ENCODE assay signal across 8 mouse cellular contexts in the genomic region with DNA sequence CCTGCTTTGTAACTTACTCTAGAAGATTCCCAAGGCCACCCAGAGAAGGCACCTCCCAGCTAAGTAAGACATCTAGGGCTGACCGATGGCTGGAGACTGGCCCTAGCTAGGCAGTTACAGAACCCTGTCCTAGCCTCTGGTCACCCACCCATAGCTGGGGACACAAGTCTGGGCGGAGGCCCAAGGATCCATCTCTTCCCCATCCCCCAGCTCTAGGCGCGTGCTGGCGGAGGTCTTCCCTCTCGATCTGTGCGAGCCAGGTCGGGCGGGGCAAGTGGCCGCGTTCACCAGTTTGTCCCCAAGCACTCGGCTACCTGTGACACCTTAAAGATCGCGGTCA. TPM values are rescaled to one million over a fixed set of nuclear protein-coding genes. Genes with fewer than 3 reads are reported as not detected.
DNase-seq lines count a peak whose midpoint lies in the region; ATAC-seq lines count a peak whose summit lies in the region.

No protein-coding gene starts in this region.

- WGBS in embryonic facial prominence, embryonic 10.5 days = 3% methylated on average over 14 of the region's 14 CpGs
- WGBS in liver, embryonic 13.5 days (ENCODE audit: insufficient replicate concordance) = 3% methylated on average over 14 of the region's 14 CpGs
- 3% methylated on average over 14 of the region's 14 CpGs for WGBS in stomach, embryonic 16.5 days

- DNase-seq in left cerebral cortex, postnatal 4 days = peak; percentile 63
- DNase-seq in left cerebral cortex, postnatal 25 days (ENCODE audit: low spot score in 2 of 2) = no peak
- no peak for DNase-seq in embryonic facial prominence, embryonic 10.5 days (ENCODE audit: low spot score)
- DNase-seq in heart, postnatal 10 days = peak; percentile 32 to 37
- no peak for DNase-seq in liver, embryonic 13.5 days
- DNase-seq in layer of hippocampus, adult 11-12 months (ENCODE audit: low spot score) = no peak
- DNase-seq in thymus, postnatal 4 days = no peak

- H3K4me2 ChIP-seq in liver, embryonic 13.5 days = peak overlapping the region; percentile 72
- peak overlapping the region; percentile 53 for H3K4me2 ChIP-seq in stomach, embryonic 16.5 days (ENCODE audit: low read depth, low read length)

- peak overlapping the region; percentile 81 for H3K27ac ChIP-seq in embryonic facial prominence, embryonic 10.5 days (replicated peaks)
- H3K27ac ChIP-seq in liver, embryonic 13.5 days = peak overlapping the region; percentile 53; the same call in 1 of the 2 replicates
- no peak overlapping the region for H3K27ac ChIP-seq in stomach, embryonic 16.5 days (ENCODE audit: low read length)

- intact Hi-C loops in left cerebral cortex, postnatal 4 days (cut with DNase I) = no loop called here
- intact Hi-C loops in left cerebral cortex, postnatal 25 days (cut with DNase I) = no loop called here
- intact Hi-C loops in heart, postnatal 10 days (cut with DNase I) = no loop called here

- H3K9ac ChIP-seq in liver, embryonic 13.5 days = peak overlapping the region; percentile 65
- peak overlapping the region; percentile 71 for H3K9ac ChIP-seq in stomach, embryonic 16.5 days (ENCODE audit: low read length)

- H3K4me3 ChIP-seq in embryonic facial prominence, embryonic 10.5 days = peak overlapping the region; percentile 77
- peak overlapping the region; percentile 60 for H3K4me3 ChIP-seq in liver, embryonic 13.5 days (replicated peaks)
- H3K4me3 ChIP-seq in stomach, embryonic 16.5 days (replicated peaks; ENCODE audit: low read length) = peak overlapping the region; percentile 46

- H3K4me1 ChIP-seq in embryonic facial prominence, embryonic 10.5 days = peaks cover 23% of the 10 kb centered on the region
- H3K4me1 ChIP-seq in liver, embryonic 13.5 days (replicated peaks) = peaks cover 17% of the 10 kb centered on the region
- 0 out of 2 replicates have a peak, but pooled peaks cover 5% of the 10 kb centered on the region for H3K4me1 ChIP-seq in stomach, embryonic 16.5 days (ENCODE audit: control insufficient read depth, insufficient read depth, low read length)

- H3K36me3 ChIP-seq in embryonic facial prominence, embryonic 10.5 days (replicated peaks) = no peaks in the 10 kb centered on the region
- no peaks in the 10 kb centered on the region for H3K36me3 ChIP-seq in liver, embryonic 13.5 days
- H3K36me3 ChIP-seq in stomach, embryonic 16.5 days (ENCODE audit: control insufficient read depth, insufficient read depth, low read length) = no peaks in the 10 kb centered on the region

- peaks cover 25% of the 10 kb centered on the region for H3K27me3 ChIP-seq in embryonic facial prominence, embryonic 10.5 days (replicated peaks; ENCODE audit: low read depth, poor library complexity, severe bottlenecking)
- H3K27me3 ChIP-seq in liver, embryonic 13.5 days = peaks cover 28% of the 10 kb centered on the region
- H3K27me3 ChIP-seq in stomach, embryonic 16.5 days (ENCODE audit: control insufficient read depth, insufficient read depth, low read length) = no peaks in the 10 kb centered on the region

- H3K9me3 ChIP-seq in embryonic facial prominence, embryonic 10.5 days = no peaks in the 10 kb centered on the region
- H3K9me3 ChIP-seq in liver, embryonic 13.5 days (replicated peaks) = no peaks in the 10 kb centered on the region
- no peaks in the 10 kb centered on the region for H3K9me3 ChIP-seq in stomach, embryonic 16.5 days (replicated peaks; ENCODE audit: control insufficient read depth, low read length)

- ATAC-seq in liver, embryonic 13.5 days (ENCODE audit: low read depth) = 0 out of 2 replicates have a peak, but pooled peaks have one; percentile 8
- peak; percentile 15; the same call in 1 of the 2 replicates for ATAC-seq in stomach, embryonic 16.5 days (ENCODE audit: insufficient read depth, low FRiP score)

RNA-seq across cellular contexts. Expression of gene Lrrc3, which starts 0.5 kb away (rescaled TPM):
- 10 to 100 TPM; 38.5 to 39.1 TPM for total RNA-seq in left cerebral cortex, postnatal 4 days (2021)
- total RNA-seq in left cerebral cortex, postnatal 25 days (2021) = 10 to 100 TPM; 13.2 to 13.6 TPM
- 2.2 and 2.3 TPM in 2 replicates for polyA plus RNA-seq in embryonic facial prominence, embryonic 10.5 days (2016; fragmentation: Nextera tagmentation; extraction: Ambion mirVana)
- total RNA-seq in heart, postnatal 10 days (2021) = 1 to 10 TPM; 1.3 to 1.9 TPM
- polyA plus RNA-seq in liver, embryonic 13.5 days (2015; fragmentation: Nextera tagmentation; extraction: Ambion mirVana) = 8.6 and 10.1 TPM in 2 replicates
- polyA plus RNA-seq in stomach, embryonic 16.5 days (2015; fragmentation: Nextera tagmentation; extraction: Ambion mirVana) = 5.8 and 6.7 TPM in 2 replicates

RNA-seq across cellular contexts. Expression of gene Gm3285, which starts 40.1 kb away (rescaled TPM):
- not detected for total RNA-seq in left cerebral cortex, postnatal 4 days (2021)
- not detected for total RNA-seq in left cerebral cortex, postnatal 25 days (2021)
- polyA plus RNA-seq in embryonic facial prominence, embryonic 10.5 days (2016; fragmentation: Nextera tagmentation; extraction: Ambion mirVana) = not detected in 2 replicates
- not detected for total RNA-seq in heart, postnatal 10 days (2021)
- not detected in 2 replicates for polyA plus RNA-seq in liver, embryonic 13.5 days (2015; fragmentation: Nextera tagmentation; extraction: Ambion mirVana)
- polyA plus RNA-seq in stomach, embryonic 16.5 days (2015; fragmentation: Nextera tagmentation; extraction: Ambion mirVana) = not detected in 2 replicates

RNA-seq across cellular contexts. Expression of gene Gm10318, which starts 49.2 kb away (rescaled TPM):
- not detected for total RNA-seq in left cerebral cortex, postnatal 4 days (2021)
- total RNA-seq in left cerebral cortex, postnatal 25 days (2021) = not detected
- not detected in 2 replicates for polyA plus RNA-seq in embryonic facial prominence, embryonic 10.5 days (2016; fragmentation: Nextera tagmentation; extraction: Ambion mirVana)
- not detected for total RNA-seq in heart, postnatal 10 days (2021)
- not detected in 2 replicates for polyA plus RNA-seq in liver, embryonic 13.5 days (2015; fragmentation: Nextera tagmentation; extraction: Ambion mirVana)
- polyA plus RNA-seq in stomach, embryonic 16.5 days (2015; fragmentation: Nextera tagmentation; extraction: Ambion mirVana) = not detected in 2 replicates

RNA-seq across cellular contexts. Expression of gene Gm36176, which starts 55.2 kb away (rescaled TPM):
- total RNA-seq in left cerebral cortex, postnatal 4 days (2021) = not detected
- not detected for total RNA-seq in left cerebral cortex, postnatal 25 days (2021)
- not detected in 2 replicates for polyA plus RNA-seq in embryonic facial prominence, embryonic 10.5 days (2016; fragmentation: Nextera tagmentation; extraction: Ambion mirVana)
- total RNA-seq in heart, postnatal 10 days (2021) = not detected
- polyA plus RNA-seq in liver, embryonic 13.5 days (2015; fragmentation: Nextera tagmentation; extraction: Ambion mirVana) = not detected in 2 replicates
- polyA plus RNA-seq in stomach, embryonic 16.5 days (2015; fragmentation: Nextera tagmentation; extraction: Ambion mirVana) = not detected in 2 replicates

Comparison
In these comparisons a context has a peak if more than half of its experiments do, and no peak if none do; other contexts are left out.
1. DNase-seq: peak in left cerebral cortex, postnatal 4 days (single experiment) and heart, postnatal 10 days (2 of 2); none in left cerebral cortex, postnatal 25 days (0 of 2), embryonic facial prominence, embryonic 10.5 days (single experiment), liver, embryonic 13.5 days (single experiment), layer of hippocampus, adult 11-12 months (single experiment) and thymus, postnatal 4 days (single experiment).
2. RNA of gene Lrrc3, which starts 0.5 kb away (total RNA-seq): 38.5 to 39.1 TPM in left cerebral cortex, postnatal 4 days and 13.2 to 13.6 TPM in left cerebral cortex, postnatal 25 days; 1.3 to 1.9 TPM in heart, postnatal 10 days; every median in the first group is over 4 times any median in the second.
3. Peak in every context shown above with its lines, with median percentiles within 50 percentile points of each other: H3K4me3 ChIP-seq.